Mouse (Mus musculus) spleen, postnatal 4 days (tissue): ENCODE measurements around the gene Polr2h.
"Not testable (repeated sequence)": the region's sequence is repeated elsewhere in the genome, so short reads cannot be mapped to it uniquely, and the experiment has no call there.

Experiments
- DNase-seq, 2 experiments: peaks; one replicate each; pipeline ENCODE4 v3.0.0; 2022; ENCODE audit warnings: low spot score in 2 of 2

Polr2h gene

DNA sequence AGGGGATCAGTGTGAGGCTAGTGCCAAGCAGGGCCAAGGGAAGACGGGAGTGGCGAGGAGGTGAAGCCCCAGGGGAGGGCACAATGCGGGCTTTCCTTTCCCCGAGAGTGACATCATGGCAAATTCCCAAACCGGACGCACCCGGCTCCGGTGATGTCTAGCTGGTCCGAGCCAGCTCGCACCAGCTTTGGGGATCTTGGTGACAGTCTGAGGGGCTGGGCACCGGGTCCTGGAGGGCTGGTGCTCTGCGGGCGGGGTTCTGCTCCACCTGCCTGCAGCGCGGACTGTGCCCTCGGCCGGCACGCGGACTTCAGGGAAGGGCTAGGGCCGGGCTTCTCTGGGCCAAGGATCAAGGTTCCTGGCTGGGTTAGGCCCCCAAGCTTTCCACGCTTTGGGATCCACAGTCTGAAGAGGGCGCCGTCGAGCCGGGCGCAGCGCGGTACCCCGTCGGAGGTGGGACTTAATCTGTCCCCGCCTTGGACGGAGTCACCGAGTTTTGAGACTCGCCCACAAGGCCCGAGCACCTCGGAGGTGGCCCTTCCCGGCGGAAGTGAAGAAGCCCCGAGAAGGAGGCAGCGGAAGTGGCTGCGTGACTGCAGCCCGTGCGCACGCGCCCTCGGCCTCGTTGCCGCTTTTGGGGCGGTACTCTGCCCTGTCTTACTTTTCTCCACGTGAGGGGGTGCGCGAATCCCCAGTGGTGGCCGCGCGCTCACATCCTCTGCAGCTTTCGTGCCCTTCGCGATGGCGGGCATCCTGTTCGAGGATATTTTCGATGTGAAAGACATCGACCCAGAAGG lies at the start of gene Polr2h, which contains the start of gene Clcn2:
Gene Polr2h, plus strand, starts transcription at position 485 of the 797 bp plus-strand sequence.
Gene Clcn2, minus strand, starts transcription at position 566 of the 797 bp plus-strand sequence.
- DNase-seq: peak; percentile 95 to 98

DNA sequence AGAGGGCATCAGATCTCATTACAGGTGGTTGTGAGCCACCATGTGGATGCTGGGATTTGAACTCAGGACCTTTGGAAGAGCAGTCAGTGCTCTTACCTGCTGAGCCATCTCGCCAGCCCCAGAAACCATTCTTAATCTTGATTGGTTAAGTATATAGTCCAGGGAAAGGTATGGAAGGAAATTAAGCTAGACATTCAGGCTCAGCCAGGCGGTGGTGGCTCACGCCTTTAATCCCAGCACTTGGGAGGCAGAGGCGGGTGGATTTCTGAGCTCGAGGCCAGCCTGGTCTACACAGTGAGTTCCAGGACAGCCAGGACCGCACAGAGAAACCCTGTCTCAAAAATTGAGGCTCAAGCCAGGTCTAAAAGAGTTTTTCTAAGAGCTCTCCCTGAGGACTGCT lies 49.5 kb upstream of the Polr2h start, which contains the start of gene Eif4g1:
Gene Eif4g1, plus strand, starts transcription at position 301 of the 400 bp plus-strand sequence.
- not testable (repeated sequence) for DNase-seq

DNA sequence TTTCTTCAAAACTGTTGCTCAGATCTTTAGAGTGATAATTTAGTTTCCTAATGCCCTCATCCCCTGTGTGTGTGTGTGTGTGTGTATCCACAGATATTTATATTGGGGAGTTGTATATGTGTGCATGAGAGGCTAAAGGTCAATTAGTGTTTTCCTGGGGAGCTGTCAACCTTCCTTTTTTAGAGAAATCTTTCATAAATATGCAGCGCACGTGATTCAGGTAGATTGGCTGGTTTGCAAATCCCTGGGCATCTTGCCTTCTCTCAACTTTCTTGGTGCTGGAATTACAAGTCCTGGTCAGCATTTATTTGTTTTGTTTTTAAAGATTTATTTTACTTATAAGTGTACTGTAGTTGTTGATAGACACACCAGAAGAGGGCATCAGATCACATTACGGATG lies 47.2 kb upstream of the Polr2h start:
- no peak for DNase-seq

DNA sequence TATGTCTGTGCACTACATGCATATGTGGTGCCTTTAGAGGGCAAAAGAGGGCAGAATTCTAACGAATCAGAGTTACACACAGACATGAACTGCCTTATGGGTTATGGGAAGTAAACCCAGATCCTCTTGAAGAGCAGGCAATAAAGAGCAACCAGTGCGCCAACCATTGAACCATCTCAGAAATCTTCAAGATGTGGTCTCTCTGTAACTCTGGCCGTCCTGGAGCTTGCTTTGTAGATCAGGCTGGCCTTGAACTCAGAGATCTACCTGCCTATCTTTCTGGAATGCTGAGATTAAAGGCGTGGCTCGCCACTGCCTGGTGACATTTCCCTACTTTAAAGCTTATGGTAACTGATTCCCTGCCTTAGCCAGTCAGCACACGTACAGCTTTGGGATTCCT lies 45.6 kb upstream of the Polr2h start:
- DNase-seq: no peak

GRCm38 (mm10) chr16:20672500-20672902 lies 45.0 kb upstream of the Polr2h start:
- peak; percentile 92 to 95 for DNase-seq

- DNase-seq: peak; percentile 52 to 81
These were observed 44.3 kb upstream of the Polr2h start for GRCm38 (mm10) chr16:20672965-20673705.

- peak; percentile 62 to 77 for DNase-seq
These were observed 43.7 kb upstream of the Polr2h start for GRCm38 (mm10) chr16:20673706-20674303.

DNA sequence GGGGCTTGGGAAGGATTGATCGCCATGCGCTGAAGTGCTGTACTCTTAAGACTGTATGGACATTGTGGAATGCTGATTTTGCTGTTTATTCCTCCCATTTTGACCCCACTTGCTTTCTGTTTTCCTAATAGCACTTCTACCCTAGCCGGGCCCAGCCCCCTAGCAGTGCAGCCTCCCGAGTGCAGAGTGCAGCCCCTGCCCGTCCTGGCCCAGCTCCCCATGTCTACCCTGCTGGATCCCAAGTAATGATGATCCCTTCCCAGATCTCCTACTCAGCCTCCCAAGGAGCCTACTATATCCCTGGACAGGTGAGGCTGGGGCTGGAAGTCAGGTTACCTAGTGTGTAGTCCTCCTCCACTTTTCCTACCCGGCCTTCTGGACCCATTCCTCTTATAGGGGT lies 42.3 kb upstream of the Polr2h start:
- peak in 1 of 2 experiments; percentile 59 for DNase-seq

DNA sequence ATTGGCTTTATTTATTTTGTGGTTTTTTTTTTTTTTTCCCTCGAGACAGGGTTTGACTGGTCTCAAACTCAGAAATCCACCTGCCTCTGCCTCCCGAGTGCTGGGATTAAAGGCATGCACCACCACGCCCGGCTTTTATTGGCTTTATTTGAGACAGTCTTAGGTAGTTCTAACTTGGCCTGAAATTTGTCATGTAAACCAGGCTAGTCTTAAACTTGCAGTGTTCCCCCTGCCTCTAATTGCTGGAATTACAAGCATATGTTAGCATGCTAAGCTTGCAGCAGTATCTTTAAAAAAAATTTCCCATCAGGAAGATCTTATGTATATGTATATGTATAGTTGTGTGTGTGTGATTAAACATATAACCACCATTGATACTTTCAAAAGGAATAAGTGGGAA lies 40.8 kb upstream of the Polr2h start:
- no peak for DNase-seq

DNA sequence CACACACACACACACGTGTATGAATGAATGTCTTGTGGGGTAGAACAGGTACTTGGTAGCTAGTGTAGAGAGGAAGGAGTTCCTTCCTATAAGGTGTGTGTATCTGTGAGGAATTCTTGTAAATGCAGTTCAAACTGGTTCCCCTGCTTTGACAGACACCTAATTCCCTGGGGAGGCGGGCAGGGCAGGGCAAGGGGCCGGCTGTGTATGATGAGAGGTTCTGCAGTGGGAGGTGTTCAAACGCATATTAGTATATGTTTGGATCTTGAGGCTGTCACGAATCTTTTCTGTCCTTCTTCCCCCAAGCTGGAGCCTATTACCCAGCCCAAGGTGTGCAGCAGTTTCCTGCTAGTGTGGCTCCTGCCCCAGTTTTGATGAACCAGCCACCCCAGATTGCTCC lies 40.1 kb upstream of the Polr2h start:
- peak in 1 of 2 experiments; percentile 60 for DNase-seq

DNA sequence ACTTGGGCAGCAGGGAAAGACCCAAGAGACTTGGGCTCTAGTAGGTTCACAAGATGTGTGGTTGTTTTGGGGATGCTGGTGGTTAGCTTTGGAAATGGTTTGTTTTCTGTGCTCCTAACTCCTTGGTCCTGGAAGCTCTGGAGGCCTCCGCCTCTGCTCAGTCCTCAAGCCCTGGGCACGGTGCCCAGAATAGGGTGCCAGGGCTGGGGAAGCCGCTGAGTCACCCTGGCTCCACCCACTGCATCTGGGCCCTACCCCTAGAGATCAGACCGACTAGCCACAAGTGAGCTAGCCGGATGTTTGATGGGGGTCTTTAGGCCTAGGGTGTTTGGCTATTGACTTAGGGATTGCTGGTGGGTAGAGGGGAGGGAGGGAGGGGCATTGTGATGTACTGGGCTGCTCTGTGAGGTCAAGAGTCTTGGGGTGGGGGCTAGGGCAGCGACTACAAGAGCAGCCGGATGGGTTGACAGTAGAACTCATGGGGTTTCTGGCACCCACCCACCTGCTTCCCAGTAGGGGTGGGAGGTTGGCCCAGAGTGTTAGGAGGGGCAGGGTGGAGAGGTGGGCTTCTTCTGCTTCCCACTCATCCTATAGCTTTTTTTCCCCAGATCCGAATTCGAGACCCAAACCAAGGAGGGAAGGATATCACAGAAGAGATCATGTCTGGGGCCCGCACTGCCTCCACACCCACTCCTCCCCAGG lies 39.3 kb upstream of the Polr2h start:
- DNase-seq: peak; percentile 91 to 93

- no peak for DNase-seq
These were observed 26.7 kb upstream of the Polr2h start for GRCm38 (mm10) chr16:20690774-20691173.

- no peak for DNase-seq
These were observed 25.8 kb upstream of the Polr2h start for GRCm38 (mm10) chr16:20691617-20692016.

DNA sequence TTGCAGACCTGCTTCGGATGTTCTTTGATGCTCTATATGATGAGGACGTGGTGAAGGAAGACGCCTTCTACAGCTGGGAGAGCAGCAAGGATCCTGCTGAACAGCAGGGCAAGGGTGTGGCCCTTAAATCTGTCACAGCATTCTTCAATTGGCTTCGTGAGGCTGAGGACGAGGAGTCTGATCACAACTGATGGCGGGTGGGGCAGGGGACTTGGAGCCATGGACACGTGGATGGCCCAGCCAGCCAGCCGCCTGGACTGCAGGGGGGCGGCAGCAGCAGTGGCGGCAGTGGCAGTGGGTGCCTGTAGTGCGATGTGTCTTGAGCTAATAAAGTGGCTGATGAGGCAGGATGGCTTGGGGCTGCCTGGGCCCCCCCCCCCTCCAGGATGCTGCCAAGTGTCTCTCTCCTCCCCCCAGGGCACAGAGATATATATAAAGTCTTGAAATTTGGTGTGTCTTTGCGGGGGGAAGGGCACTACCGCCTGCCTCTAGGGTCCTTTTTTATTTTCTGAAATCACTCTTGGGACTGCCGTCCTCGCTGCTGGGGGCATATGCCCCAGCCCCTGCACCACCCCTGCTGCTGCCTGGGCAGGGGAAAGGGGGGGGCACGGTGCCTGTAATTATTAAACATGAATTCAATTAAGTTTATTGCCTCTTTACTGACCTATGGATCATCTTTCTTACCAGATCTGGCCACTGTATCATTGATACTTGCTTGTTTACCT lies 25.1 kb upstream of the Polr2h start:
- no peak for DNase-seq

DNA sequence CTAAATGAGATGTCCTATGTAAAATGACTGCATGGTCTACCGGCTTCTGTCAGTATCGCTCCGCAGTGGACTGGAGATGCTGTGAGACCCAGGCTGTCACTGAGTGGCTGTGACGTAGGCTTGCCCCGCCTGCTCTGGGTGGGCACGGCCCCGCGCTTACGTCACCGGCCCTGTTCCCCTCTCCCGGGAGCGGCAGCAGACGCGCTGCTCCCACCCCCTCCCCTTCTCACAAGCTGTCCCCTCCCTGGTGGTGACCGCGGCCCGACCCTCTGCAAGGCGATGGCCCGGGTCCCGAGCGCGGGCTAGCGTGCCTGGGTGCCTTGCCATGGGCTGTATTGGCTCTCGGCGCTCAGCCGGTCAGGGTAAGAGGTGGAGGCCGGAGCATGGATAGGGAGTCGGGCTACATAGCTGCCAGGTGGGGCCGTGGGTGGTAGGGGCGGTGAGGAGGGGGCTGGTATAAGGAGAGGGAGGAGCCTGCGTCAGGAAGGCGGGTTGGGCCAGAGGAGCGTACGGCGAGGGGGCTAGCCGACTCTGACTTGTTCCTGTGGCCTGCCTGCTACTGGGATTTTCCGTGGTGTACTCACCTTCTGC lies 24.3 kb upstream of the Polr2h start, which contains the start of gene Fam131a:
Gene Fam131a, plus strand, starts transcription at position 131 of the 591 bp plus-strand sequence.
- DNase-seq: peak in 1 of 2 experiments; percentile 69

DNA sequence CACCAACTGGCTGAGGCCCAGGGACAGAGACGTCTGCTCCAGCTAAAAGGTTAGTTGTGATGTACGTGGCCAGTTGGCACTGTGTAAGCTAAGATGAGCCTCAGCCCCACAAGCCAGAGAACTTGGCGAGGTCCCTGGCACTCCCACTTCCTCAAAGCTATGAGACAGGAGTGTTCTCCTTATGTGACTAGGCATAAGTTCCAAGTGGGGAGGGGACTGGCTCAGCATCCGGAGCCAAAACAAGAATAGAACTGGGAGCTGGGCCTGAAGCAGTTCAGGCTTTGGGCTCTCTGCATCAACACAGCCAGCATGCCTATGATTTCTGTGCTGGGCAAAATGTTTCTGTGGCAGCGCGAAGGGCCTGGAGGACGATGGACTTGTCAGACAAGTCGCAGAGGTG lies 22.7 kb upstream of the Polr2h start:
- DNase-seq: no peak

DNA sequence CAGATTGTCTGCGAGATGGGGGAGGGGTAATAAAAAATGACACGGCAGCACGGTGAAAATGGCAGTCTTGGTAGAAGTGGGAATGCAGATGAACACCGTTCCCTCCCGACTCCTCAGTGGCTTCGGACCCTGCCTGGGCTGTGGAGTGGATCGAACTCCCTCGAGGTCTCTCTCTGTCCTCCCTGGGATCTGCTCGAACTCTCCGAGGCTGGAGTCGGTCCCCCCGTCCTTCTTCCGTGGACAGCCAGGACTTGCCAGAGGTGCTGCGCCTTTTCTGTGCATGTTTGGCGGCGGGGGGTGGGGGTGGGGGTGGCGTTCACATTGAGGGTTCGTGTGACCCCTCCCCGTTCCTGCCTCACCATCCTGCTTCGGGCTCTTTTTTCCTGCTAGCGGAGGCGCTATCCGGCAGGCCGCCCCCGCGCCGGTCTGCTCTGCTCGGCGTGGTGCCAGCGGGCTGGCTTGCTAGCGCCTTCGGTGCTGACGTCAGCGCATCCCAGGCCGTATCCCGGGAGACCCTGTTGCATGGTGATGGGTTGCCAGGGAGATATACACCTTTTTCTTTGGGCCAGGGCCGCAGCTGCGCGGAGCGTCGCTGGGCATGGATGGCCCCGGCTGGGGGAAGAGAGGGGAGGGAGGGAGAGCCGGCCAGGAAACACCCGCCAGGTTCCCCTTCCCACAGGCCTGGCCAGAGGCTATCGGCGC lies 21.7 kb upstream of the Polr2h start:
- peak; percentile 31 to 66 for DNase-seq

DNA sequence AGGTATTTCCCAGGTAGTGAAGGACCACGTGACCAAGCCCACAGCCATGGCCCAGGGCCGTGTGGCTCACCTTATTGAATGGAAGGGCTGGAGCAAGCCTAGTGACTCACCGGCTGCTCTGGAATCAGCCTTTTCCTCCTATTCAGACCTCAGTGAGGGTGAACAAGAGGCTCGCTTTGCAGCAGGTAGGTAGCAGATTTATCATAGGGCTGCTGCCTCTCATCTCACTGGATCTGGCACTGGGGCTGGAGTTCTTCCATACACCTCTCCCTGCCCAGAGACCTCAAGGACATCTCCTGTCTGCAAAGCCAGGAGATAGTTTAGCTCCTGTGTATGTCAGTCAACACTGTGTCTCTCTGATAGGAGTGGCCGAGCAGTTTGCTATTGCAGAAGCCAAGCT lies 18.2 kb upstream of the Polr2h start:
- DNase-seq: no peak

- no peak for DNase-seq
These were observed 17.4 kb upstream of the Polr2h start for GRCm38 (mm10) chr16:20700036-20700435.

DNA sequence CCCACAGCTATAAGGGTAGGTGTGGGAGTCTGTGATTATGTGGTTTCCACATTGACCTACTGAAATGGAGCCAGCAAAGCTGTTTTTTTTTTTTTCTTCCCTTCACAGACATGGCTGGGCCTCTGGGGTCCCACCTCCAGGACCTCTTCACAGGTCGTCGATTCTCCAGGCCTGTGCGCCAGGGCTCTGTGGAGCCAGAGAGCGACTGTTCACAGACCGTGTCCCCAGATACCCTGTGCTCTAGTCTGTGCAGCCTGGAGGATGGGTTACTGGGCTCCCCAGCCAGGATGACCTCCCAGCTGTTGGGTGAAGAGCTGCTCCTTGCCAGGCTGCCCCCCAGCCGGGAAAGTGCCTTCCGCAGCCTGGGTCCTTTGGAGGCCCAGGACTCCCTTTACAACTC lies 16.1 kb upstream of the Polr2h start:
- DNase-seq: no peak
